In the genomic region with DNA sequence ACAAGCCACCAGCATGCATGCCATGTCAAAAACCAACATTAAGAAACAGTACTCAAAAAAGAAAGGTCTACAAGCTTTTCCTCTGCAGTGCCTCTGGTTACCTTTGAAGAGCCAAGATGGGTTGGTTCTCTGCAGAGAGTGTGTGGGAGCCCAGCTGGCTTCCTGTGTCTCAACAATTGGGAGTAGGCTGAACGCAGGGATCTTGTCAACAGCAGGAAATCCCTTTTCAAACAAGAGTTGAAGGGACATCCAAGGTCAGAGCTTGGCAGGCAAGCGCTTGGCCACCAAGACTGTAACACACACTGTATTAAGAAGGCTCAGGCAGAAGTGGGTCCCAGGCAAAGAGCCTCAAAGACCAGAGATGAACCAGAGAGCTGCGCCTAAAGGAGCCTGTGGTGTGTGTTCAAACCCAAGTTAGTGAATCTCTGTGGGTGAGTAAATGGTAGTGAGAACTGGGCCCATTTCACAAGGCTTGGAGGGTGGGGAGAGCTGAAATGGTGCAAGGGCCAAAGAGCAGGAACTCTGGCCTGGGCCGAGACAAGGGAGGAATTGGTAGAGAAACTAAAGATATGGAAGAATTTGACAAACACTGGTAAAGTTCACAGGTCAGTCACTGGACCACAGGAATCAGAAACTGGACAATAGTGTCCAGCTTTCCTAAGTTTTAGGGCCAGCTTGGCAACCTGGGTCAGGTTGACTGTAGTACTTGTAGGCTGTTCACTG, we compare ENCODE assay signal across 7 mouse cellular contexts.
DNase-seq lines count a peak whose midpoint lies in the region; ATAC-seq lines count a peak whose summit lies in the region.

No protein-coding gene starts in this region.

- H3K9me3 ChIP-seq in forebrain, embryonic 16.5 days (ENCODE audit: control insufficient read depth, low read length), result no peaks in the 10 kb centered on the region

- H3K27ac ChIP-seq in brown adipose tissue, adult 24 weeks (replicated peaks; ENCODE audit: low read depth, low read length), result peak overlapping the region; percentile 71
- H3K27ac ChIP-seq in forebrain, embryonic 16.5 days (ENCODE audit: low read length), result no peak overlapping the region

- H3K27me3 ChIP-seq in forebrain, embryonic 16.5 days (replicated peaks; ENCODE audit: control insufficient read depth, insufficient read depth, low read length), result no peaks in the 10 kb centered on the region

- no peak for ATAC-seq in forebrain, embryonic 16.5 days

- peaks cover 26% of the 10 kb centered on the region for H3K4me1 ChIP-seq in brown adipose tissue, adult 24 weeks (ENCODE audit: control insufficient read depth, insufficient read depth, insufficient read length, low read length)
- H3K4me1 ChIP-seq in forebrain, embryonic 16.5 days (replicated peaks; ENCODE audit: control insufficient read depth, insufficient read depth, low read length), result no peaks in the 10 kb centered on the region

- no peak overlapping the region for H3K9ac ChIP-seq in forebrain, embryonic 16.5 days (replicated peaks; ENCODE audit: low read depth, low read length)

- DNase-seq in adrenal gland, adult 2 months, result peak; percentile 56
- peak; percentile 60 for DNase-seq in kidney, adult 9 months
- peak; percentile 86 for DNase-seq in lung, postnatal 36 days
- DNase-seq in layer of hippocampus, postnatal 25 days (ENCODE audit: extremely low spot score in 1 of 2, low spot score in 1 of 2), result no peak
- DNase-seq in embryo, embryonic 11 days, result no peak

- H3K36me3 ChIP-seq in forebrain, embryonic 16.5 days (ENCODE audit: control insufficient read depth, insufficient read depth), result no peaks in the 10 kb centered on the region

- 81% methylated on average over 4 of the region's 4 CpGs for WGBS in forebrain, embryonic 16.5 days

- no peak overlapping the region for H3K4me3 ChIP-seq in brown adipose tissue, adult 24 weeks (ENCODE audit: insufficient read depth, low read depth, low read length)
- H3K4me3 ChIP-seq in forebrain, embryonic 16.5 days (replicated peaks; ENCODE audit: low read length), result no peak overlapping the region

- no peak overlapping the region for H3K4me2 ChIP-seq in forebrain, embryonic 16.5 days (ENCODE audit: low read length)

Comparison
In these comparisons a context has a peak if more than half of its experiments do, and no peak if none do; other contexts are left out.
1. DNase-seq: peak in adrenal gland, adult 2 months (single experiment), kidney, adult 9 months (single experiment) and lung, postnatal 36 days (single experiment); none in layer of hippocampus, postnatal 25 days (0 of 2) and embryo, embryonic 11 days (single experiment).